Mouse (Mus musculus): ENCODE measurements around the gene Ptcd2. TPM values are rescaled to one million over a fixed set of nuclear protein-coding genes. Genes with fewer than 3 reads are reported as not detected.

Ptcd2 gene
- 47.0 TPM for polyA plus RNA-seq (2015; fragmentation: Illumina TruSeq; extraction: RNeasy Lipid Tissue Mini Kit (QIAGEN cat#74804); ENCODE audit: low read depth, low replicate concordance)

DNA sequence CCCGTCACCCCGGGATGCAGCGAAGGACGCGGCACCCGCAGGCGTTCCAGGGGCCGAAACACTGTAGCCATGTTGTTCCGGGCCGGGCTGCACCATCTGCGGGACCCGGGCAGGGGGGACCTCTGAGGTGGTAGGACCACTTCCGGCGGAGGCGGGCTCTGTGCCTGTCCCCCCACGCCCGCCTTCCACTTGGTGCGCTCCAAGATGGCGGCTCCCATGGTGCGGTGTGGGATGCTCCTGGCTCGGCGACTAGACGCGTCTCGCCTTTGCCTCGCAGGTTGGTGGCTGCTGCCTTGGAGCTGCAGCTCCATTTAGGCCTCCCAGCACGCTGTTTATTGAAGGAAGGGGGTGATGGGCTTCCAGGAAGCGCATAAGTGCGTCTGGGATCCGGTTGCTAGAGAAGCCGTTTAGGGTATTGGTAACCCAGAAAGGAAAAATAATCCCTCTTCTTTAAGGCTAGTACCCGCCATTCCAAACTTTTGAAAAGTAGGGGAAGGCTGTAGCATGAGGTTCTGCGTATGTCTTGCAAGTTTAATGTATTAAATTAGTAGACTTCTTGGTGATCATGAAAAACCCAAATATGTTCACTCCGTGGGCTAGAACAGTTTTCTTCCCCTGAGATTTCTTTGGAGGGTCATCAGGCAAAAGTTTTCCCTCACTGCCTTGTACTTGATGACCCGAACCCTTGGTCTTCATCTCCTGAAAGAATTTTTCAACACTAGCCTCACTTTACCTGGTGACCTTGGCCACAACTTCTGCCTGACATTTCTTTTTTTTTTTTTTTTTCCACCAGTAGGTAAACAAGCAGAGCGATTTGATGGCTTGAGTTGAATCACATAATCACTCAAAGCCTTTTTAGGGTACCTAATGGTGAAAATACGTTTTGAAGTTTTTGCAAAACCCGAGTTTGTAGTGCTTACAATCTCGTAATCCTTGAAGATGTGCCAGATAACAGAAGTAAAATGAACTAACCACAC is at the start of gene Ptcd2, which contains the start of gene Mrps27:
Gene Ptcd2, minus strand, starts transcription at position 107 of the 977 bp plus-strand sequence.
Gene Mrps27, plus strand, starts transcription at position 188 of the 977 bp plus-strand sequence.

Other genes starting within 250 kb of the Ptcd2 start
- 3.0 TPM for gene Zfp366, start 159.9 kb downstream of the Ptcd2 start, polyA plus RNA-seq (2015; fragmentation: Illumina TruSeq; extraction: RNeasy Lipid Tissue Mini Kit (QIAGEN cat#74804); ENCODE audit: low read depth, low replicate concordance)
- gene Mrps27, start 81 bp upstream of the Ptcd2 start, polyA plus RNA-seq (2015; fragmentation: Illumina TruSeq; extraction: RNeasy Lipid Tissue Mini Kit (QIAGEN cat#74804); ENCODE audit: low read depth, low replicate concordance), result 44.2 TPM
- 182 TPM for gene Map1b, start 171.8 kb upstream of the Ptcd2 start, polyA plus RNA-seq (2015; fragmentation: Illumina TruSeq; extraction: RNeasy Lipid Tissue Mini Kit (QIAGEN cat#74804); ENCODE audit: low read depth, low replicate concordance)